In the genomic region with DNA sequence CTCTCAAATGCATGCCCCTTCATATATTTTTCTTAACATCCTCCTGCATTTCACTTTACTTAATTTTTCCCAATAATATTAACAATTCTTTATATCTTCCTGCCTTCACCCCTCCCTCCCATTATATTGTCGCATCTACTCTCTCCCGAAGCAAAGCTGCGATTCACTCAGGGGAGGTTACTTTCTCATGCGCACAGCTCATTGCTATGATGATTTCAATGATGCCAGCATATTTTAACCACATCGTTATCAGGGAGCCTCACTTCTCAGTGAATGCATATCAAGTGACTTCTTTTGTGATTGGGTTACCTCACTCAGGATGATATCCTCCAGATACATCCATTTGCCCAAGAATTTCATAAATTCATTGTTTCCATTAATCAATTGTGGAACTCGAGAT, we compare ENCODE assay signal across 12 mouse cellular contexts.
DNase-seq lines count a peak whose midpoint lies in the region; ATAC-seq and TF ChIP-seq lines count a peak whose summit lies in the region.
"Had no signal": no experiment of that assay in that cellular context is flagged by ENCODE, and none has a peak within 500 bp of the region (broad histone marks: within the 10 kb centered on the region; RNA-seq: fewer than 3 reads in every experiment).

No protein-coding gene starts in this region.

- DNase-seq in layer of hippocampus, adult 2 months (ENCODE audit: low spot score in 2 of 2): peak in 1 of 2 experiments; percentile 9
- no peak for DNase-seq in layer of hippocampus, adult 11-12 months (ENCODE audit: low spot score)
- DNase-seq in forebrain, postnatal 0 days: peak; percentile 83
- no peak for DNase-seq in adrenal gland, adult 18-20 months (ENCODE audit: low spot score in 2 of 2)
- no peak for DNase-seq in spleen, postnatal 36 days (ENCODE audit: low spot score in 2 of 2)
- DNase-seq: adrenal gland, adult 2 months; kidney, postnatal 36 days; thymus, adult 2 months had no signal

- 74% methylated on average over 6 of the region's 6 CpGs for WGBS in embryonic facial prominence, embryonic 12.5 days
- 9% methylated on average over 6 of the region's 6 CpGs for whole genome bisulfite sequencing in forebrain, postnatal 0 days
- WGBS in midbrain, embryonic 15.5 days: 18% methylated on average over 6 of the region's 6 CpGs

- no peaks in the 10 kb centered on the region for H3K27me3 ChIP-seq in embryonic facial prominence, embryonic 12.5 days
- no peaks in the 10 kb centered on the region for H3K27me3 ChIP-seq in forebrain, postnatal 0 days (ENCODE audit: insufficient read depth, low read length)
- H3K27me3 ChIP-seq in midbrain, embryonic 15.5 days (replicated peaks): no peaks in the 10 kb centered on the region
- H3K27me3 ChIP-seq: heart, embryonic 15.5 days; limb, embryonic 12.5 days had no signal

- ATAC-seq in embryonic facial prominence, embryonic 12.5 days (ENCODE audit: insufficient number of reproducible peaks, insufficient read depth, low FRiP score, low TSS enrichment): no peak
- ATAC-seq in forebrain, postnatal 0 days: peak; percentile 88
- peak; percentile 83 for ATAC-seq in midbrain, embryonic 15.5 days (replicated peaks)

- H3K4me2 ChIP-seq in embryonic facial prominence, embryonic 12.5 days (replicated peaks): 0 out of 2 replicates have a peak overlapping the region, but pooled peaks have one; percentile 9
- peak overlapping the region; percentile 56 for H3K4me2 ChIP-seq in forebrain, postnatal 0 days (ENCODE audit: low read depth)
- H3K4me2 ChIP-seq in midbrain, embryonic 15.5 days: peak overlapping the region; percentile 55
- H3K4me2 ChIP-seq: heart, embryonic 15.5 days; limb, embryonic 12.5 days had no signal

- no peaks in the 10 kb centered on the region for H3K36me3 ChIP-seq in embryonic facial prominence, embryonic 12.5 days
- no peaks in the 10 kb centered on the region for H3K36me3 ChIP-seq in forebrain, postnatal 0 days (ENCODE audit: insufficient read depth)
- H3K36me3 ChIP-seq in midbrain, embryonic 15.5 days (replicated peaks): no peaks in the 10 kb centered on the region
- H3K36me3 ChIP-seq: heart, embryonic 15.5 days; limb, embryonic 12.5 days had no signal

- H3K4me3 ChIP-seq in layer of hippocampus, adult 2 months: peak overlapping the region; percentile 55
- H3K4me3 ChIP-seq in embryonic facial prominence, embryonic 12.5 days: no peak overlapping the region
- peak overlapping the region; percentile 44 for H3K4me3 ChIP-seq in forebrain, postnatal 0 days (ENCODE audit: low read depth, low read length)
- H3K4me3 ChIP-seq in midbrain, embryonic 15.5 days: peak overlapping the region; percentile 36
- H3K4me3 ChIP-seq: heart, embryonic 15.5 days; limb, embryonic 12.5 days had no signal

- H3K9ac ChIP-seq in embryonic facial prominence, embryonic 12.5 days: no peak overlapping the region
- peak overlapping the region; percentile 61 for H3K9ac ChIP-seq in forebrain, postnatal 0 days
- H3K9ac ChIP-seq in midbrain, embryonic 15.5 days: peak overlapping the region; percentile 40
- H3K9ac ChIP-seq: heart, embryonic 15.5 days; limb, embryonic 12.5 days had no signal

- no peaks in the 10 kb centered on the region for H3K9me3 ChIP-seq in embryonic facial prominence, embryonic 12.5 days
- no peaks in the 10 kb centered on the region for H3K9me3 ChIP-seq in forebrain, postnatal 0 days (ENCODE audit: low read length)
- H3K9me3 ChIP-seq in midbrain, embryonic 15.5 days: no peaks in the 10 kb centered on the region
- H3K9me3 ChIP-seq: heart, embryonic 15.5 days; limb, embryonic 12.5 days had no signal

- H3K27ac ChIP-seq in layer of hippocampus, adult 2 months: peak overlapping the region; percentile 85
- H3K27ac ChIP-seq in embryonic facial prominence, embryonic 12.5 days: 0 out of 2 replicates have a peak overlapping the region, but pooled peaks have one; percentile 41
- peak overlapping the region; percentile 95 for H3K27ac ChIP-seq in forebrain, postnatal 0 days (ENCODE audit: low read depth, low read length)
- H3K27ac ChIP-seq in midbrain, embryonic 15.5 days: peak overlapping the region; percentile 97
- H3K27ac ChIP-seq: heart, embryonic 15.5 days; limb, embryonic 12.5 days had no signal

- H3K4me1 ChIP-seq in embryonic facial prominence, embryonic 12.5 days: peaks cover 5% of the 10 kb centered on the region; the same call in 1 of the 2 replicates
- no peaks in the 10 kb centered on the region for H3K4me1 ChIP-seq in forebrain, postnatal 0 days (ENCODE audit: insufficient read depth)
- H3K4me1 ChIP-seq in midbrain, embryonic 15.5 days: peaks cover 15% of the 10 kb centered on the region
- H3K4me1 ChIP-seq: heart, embryonic 15.5 days; limb, embryonic 12.5 days had no signal

- no peak for TF ChIP-seq CTCF in layer of hippocampus, adult 2 months (conservative IDR thresholded peaks at IDR 0.05)
- TF ChIP-seq CTCF in forebrain, postnatal 0 days (IDR thresholded peaks at IDR 0.05; ENCODE audit: low read depth): no peak

Comparison
In these comparisons a context has a peak if more than half of its experiments do, and no peak if none do; other contexts are left out.
1. H3K27ac ChIP-seq: peak in every context shown above with its lines; median percentile 97 in midbrain, embryonic 15.5 days; 95 in forebrain, postnatal 0 days; 85 in layer of hippocampus, adult 2 months; 41 in embryonic facial prominence, embryonic 12.5 days.